Mouse (Mus musculus): ENCODE results near the gene Cnnm3.
A peak's percentile ranks its signal among the peaks of the same experiment; 100 is the strongest.

Cnnm3 gene

GRCm38 (mm10) chr1:36497312-36497711 lies 14.4 kb upstream of the Cnnm3 start:
- DNase-seq (ENCODE audit: low spot score in 2 of 2) = no peak

- DNase-seq (ENCODE audit: low spot score in 2 of 2) = peak; percentile 74
These were observed 10.4 kb upstream of the Cnnm3 start for GRCm38 (mm10) chr1:36501261-36501660.

- no peak for DNase-seq (ENCODE audit: low spot score in 2 of 2)
These were observed 3.4 kb upstream of the Cnnm3 start for GRCm38 (mm10) chr1:36508238-36508637.

- peak; percentile 26 to 44 for DNase-seq (ENCODE audit: low spot score in 2 of 2)
These were observed 660 bp downstream of the Cnnm3 start for GRCm38 (mm10) chr1:36512089-36512965.

- DNase-seq (ENCODE audit: low spot score in 2 of 2) = no peak
These were observed 1.3 kb downstream of the Cnnm3 start for GRCm38 (mm10) chr1:36512966-36513280.

GRCm38 (mm10) chr1:36513310-36513709 lies 1.6 kb downstream of the Cnnm3 start:
- DNase-seq (ENCODE audit: low spot score in 2 of 2) = no peak

- DNase-seq (ENCODE audit: low spot score in 2 of 2) = no peak
These were observed 2.1 kb downstream of the Cnnm3 start for GRCm38 (mm10) chr1:36513718-36514117.

- no peak for DNase-seq (ENCODE audit: low spot score in 2 of 2)
These were observed 6.6 kb downstream of the Cnnm3 start for GRCm38 (mm10) chr1:36518259-36518658.

- no peak for DNase-seq (ENCODE audit: low spot score in 2 of 2)
These were observed 8.0 kb downstream of the Cnnm3 start for GRCm38 (mm10) chr1:36519626-36520025.

- DNase-seq (ENCODE audit: low spot score in 2 of 2) = no peak
These were observed 10.5 kb downstream of the Cnnm3 start for GRCm38 (mm10) chr1:36522210-36522609.

GRCm38 (mm10) chr1:36523332-36524013 lies 11.8 kb downstream of the Cnnm3 start:
- no peak for DNase-seq (ENCODE audit: low spot score in 2 of 2)

- no peak for DNase-seq (ENCODE audit: low spot score in 2 of 2)
These were observed 12.4 kb downstream of the Cnnm3 start for GRCm38 (mm10) chr1:36524058-36524457.

- no peak for DNase-seq (ENCODE audit: low spot score in 2 of 2)
These were observed 14.1 kb downstream of the Cnnm3 start for GRCm38 (mm10) chr1:36525774-36526173.

- DNase-seq (ENCODE audit: low spot score in 2 of 2) = no peak
These were observed 15.2 kb downstream of the Cnnm3 start for GRCm38 (mm10) chr1:36526903-36527302.

GRCm38 (mm10) chr1:36528351-36528750 lies 16.7 kb downstream of the Cnnm3 start:
- DNase-seq (ENCODE audit: low spot score in 2 of 2) = no peak

- DNase-seq (ENCODE audit: low spot score in 2 of 2) = no peak
These were observed 17.6 kb downstream of the Cnnm3 start for GRCm38 (mm10) chr1:36529274-36529673.

GRCm38 (mm10) chr1:36529875-36530274 lies 18.2 kb downstream of the Cnnm3 start:
- no peak for DNase-seq (ENCODE audit: low spot score in 2 of 2)

- DNase-seq (ENCODE audit: low spot score in 2 of 2) = no peak
These were observed 18.8 kb downstream of the Cnnm3 start for GRCm38 (mm10) chr1:36530485-36530884.

GRCm38 (mm10) chr1:36530962-36531361 lies 19.3 kb downstream of the Cnnm3 start:
- DNase-seq (ENCODE audit: low spot score in 2 of 2) = no peak

GRCm38 (mm10) chr1:36531461-36531860 lies 19.8 kb downstream of the Cnnm3 start:
- no peak for DNase-seq (ENCODE audit: low spot score in 2 of 2)

GRCm38 (mm10) chr1:36533546-36533945 lies 21.9 kb downstream of the Cnnm3 start:
- DNase-seq (ENCODE audit: low spot score in 2 of 2) = no peak

GRCm38 (mm10) chr1:36534595-36535058 lies 23.0 kb downstream of the Cnnm3 start:
- DNase-seq (ENCODE audit: low spot score in 2 of 2) = no peak

Data from urinary bladder, postnatal 36 days (tissue).